Mouse (Mus musculus): ENCODE data around the gene Stap2. TPM values are rescaled to one million over a fixed set of nuclear protein-coding genes. Genes with fewer than 3 reads are reported as not detected.

Stap2 gene
- total RNA-seq, 2 experiments from 2014 or later: 5.1 to 5.4 TPM

DNA sequence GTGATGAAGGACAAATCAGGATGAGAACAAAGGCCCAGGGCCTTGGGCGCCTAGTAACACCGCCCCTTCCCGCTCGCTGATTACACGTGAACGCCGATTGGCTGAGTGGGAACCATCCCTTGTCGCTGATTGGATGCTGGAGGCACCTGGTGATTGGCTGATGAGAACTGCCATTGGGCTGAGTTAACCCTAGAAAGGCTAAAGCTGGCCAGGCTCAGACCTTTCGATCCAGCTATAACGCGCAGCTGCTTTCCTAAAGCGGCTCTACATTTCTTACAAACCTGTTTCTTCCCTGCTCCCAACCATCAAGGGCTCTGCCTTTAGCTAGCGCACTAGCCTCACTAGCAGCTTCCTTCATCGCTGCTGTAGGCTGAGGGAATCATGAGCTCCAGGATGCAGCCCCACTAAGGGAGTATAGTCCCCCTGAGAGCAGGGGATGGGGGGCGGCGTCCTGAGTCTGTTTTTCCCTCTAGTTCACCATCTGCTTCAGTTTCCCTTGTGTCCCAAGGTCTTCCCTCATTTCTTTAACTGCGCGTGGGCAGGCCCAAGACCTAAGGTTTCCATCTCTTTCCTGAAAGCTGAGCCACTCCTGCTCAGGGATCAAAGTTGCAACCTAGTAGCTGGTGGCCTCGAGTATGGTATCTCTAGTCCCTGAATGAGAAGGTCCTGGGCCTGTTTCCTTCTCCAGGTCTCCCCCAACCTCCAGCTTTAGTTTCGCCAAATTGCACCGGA lies 3.1 kb upstream of the Stap2 start:
- DNase-seq (ENCODE audit: low spot score in 2 of 2): peak; percentile 79 to 82

DNA sequence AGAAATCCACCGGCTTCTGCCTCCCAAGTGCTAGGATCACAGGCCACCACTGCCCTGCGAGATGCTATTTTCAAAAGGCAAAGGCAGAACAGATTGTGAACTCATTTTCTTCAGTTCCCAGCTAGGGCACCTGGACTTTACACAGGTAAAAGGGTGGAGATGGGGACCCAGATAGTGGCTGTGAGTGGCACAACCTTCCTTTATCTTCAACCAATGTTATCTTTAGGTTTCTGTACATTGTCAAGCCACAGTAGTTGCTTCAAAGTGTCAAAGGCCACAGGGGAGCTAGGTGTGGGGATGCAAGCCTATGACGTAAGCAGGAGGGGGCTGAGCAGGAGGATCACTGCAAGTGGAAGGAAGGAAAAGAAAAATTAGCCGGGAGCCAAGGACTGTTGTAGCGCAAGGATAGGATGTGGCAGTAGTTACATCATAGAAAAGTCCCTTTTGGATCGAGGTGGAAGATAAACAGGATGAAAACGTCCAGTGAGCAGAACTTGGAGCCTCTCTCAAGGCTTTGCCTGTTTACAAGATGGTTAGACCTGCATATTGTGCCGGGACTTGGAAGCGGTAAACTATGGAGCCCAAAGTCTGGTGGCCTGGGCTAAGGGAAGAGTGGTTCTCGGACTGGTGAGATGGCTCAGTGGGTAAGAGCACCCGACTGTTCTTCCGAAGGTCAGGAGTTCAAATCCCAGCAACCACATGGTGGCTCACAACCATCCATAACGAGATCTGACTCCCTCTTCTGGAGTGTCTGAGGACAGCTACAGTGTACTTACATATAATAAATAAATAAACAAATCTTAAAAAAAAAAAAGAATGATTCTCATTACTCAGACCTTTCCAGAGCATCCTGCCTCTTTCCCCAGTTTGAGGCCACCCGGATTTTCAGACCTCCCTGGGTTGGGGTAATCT lies 2.3 kb upstream of the Stap2 start:
- DNase-seq (ENCODE audit: low spot score in 2 of 2): peak in 1 of 2 experiments; percentile 4

DNA sequence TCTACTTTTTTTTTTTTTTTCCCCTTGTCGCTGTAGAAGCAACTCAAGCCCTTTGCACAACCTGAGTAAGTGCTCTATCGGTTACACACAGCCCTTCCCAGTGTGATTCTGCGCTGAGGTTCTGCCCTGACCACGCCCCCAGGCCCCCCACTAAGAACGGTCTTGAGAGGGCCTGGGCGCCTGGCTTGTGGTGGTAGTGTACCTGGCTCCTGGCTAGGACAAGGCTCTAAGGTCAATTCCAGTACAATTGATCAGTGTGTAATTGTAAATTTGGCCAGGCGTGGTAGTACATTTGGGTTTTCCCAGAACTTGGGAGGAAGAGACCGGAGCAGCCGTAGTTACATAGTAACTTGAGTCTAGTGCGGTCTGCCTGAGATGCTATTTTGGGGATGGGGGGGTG lies 1.6 kb upstream of the Stap2 start:
- DNase-seq (ENCODE audit: low spot score in 2 of 2): no peak

DNA sequence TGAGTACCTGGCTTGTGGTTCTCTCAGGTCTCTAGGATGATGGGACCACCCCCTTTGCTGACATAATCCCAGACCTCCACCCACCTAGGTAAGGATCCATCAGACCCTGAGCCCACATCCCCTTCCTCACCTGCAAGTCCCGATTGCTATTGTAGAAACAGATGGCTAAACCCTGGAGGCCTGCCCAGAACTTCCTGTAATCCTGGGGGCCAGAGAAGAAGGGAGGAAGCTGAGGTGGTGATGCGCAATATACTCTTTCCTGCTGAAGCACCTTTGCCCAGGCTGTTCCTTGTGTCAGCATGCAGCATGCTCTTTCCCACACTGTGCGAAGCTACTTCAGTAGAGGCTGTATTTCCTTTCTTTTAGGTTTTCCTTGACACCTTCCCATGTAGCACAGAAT lies 2.4 kb downstream of the Stap2 start:
- DNase-seq (ENCODE audit: low spot score in 2 of 2): no peak

DNA sequence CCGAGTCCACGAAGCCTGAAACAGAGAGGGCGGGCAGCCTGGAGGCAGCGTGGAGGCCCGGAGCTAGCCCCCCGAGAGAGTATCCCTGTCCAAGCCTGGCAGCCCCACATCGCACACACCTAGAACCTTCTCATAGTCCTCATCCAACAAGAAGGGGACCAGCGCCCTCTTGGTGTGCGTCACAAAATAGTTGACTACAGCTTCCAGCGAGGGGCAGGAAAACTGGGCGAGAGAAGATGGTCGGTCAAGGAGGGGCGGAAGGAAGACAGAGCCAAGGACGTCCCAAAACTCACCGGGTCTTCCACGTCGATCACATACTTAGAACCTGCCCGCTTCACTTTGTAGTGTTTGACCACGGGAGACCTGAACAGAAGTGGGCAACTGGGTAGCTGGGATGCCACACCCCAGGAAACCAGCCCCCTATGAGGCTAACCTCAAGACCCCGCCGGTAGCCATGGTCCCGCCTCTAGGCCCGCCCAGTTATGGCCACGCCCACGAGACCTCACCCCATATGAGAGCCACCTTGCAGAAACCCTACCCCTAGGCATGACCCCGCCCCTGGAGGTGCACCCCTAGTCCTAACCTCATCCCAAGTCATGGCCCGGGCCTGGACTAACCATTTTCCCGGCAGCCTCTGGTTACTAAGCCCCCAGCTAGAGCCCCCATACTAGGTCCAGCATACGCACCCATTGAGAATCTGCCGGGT lies 5.4 kb downstream of the Stap2 start:
- DNase-seq (ENCODE audit: low spot score in 2 of 2): no peak

DNA sequence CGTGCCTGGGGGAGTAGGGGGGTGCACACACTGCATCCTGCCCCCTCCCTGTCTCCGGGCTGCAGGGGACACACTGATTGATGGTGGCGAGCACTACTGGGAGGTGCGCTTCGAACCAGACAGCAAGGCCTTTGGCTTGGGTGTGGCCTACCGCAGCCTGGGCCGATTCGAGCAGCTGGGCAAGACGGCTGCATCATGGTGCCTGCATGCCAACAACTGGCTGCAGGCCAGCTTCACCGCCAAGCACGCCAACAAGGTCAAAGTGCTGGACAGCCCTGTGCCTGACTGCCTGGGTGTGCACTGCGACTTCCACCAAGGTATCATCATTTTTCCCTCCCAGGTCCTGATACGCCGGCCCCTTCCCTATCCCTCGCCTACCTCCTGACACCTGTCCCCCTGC lies 9.4 kb downstream of the Stap2 start:
- DNase-seq (ENCODE audit: low spot score in 2 of 2): peak; percentile 55 to 63

DNA sequence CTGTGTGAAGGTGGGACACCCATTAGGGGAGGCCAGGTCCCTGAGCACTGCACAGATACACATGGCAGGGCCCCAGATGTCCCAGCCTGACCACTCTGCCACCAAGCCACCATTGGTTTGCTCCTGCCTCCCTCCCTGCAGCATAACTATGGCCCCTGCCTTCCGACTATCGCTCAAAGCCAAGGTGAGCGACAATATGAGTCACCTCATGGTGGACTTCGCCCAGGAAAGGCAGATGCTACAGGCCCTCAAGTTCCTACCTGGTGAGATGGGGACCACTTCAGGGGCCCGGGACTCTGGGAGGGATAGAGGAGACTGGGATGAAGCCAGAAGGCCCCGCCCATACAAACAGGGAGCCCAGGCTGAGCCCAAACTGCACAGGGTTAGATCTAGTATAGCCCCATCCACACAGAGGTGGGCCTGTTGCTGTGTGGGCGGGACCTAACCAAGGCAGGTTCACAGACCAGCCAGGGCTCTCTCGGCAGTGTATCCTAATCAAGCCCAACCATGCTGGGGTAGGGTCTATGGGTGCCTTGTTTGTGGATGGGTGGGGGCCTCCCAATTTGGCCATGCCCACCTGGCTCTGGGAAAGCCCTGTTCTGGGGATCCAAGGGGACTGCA lies 15.0 kb downstream of the Stap2 start:
- DNase-seq (ENCODE audit: low spot score in 2 of 2): no peak

DNA sequence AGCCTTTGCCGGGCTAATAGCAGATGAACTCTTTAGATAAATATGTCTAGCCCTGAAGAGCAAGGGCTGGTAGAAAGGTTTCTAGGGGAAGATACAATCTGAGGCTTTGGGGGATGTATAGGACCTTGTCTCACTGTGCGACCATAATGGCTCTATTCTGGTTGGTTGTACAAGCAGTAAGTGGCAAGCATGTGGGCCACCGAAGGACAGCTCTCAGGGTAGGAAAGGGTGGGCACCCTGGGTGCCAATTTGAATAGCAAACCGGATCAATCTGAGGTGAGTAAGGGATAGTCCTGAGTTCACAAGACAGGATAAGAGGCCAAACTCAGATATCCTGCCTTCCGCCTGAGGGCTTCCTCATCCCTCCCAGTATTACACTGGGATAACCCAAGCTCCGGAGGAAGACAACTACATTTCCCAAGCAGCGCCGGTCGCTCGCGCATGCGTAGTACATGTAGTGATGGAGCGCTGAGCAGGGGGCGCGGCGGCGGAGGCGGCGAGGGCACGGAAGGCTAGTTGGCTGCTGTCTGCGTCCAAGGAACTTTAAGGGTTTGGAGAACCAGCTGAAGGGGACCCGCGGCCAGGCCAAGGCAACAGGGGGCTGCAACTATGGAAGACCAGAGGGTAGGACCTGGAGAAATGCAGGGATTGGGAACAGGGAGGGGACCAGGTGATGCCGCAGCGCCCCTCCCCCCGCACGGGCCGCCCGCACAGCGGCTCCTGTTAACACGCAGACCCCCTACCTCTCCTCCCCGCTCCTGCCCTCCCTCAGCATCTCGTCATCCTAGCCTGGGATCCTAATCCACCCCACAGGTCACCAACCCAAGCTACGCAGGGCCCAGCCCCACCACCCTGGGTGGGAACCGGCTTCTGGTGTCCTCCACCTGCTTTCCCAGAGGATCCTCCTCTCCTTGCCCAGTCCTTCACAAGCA lies 19.1 kb downstream of the Stap2 start, which contains the start of gene Fsd1:
Gene Fsd1 (plus strand): TSS at position 480 of the 932 bp plus-strand sequence.
- DNase-seq (ENCODE audit: low spot score in 2 of 2): no peak

DNA sequence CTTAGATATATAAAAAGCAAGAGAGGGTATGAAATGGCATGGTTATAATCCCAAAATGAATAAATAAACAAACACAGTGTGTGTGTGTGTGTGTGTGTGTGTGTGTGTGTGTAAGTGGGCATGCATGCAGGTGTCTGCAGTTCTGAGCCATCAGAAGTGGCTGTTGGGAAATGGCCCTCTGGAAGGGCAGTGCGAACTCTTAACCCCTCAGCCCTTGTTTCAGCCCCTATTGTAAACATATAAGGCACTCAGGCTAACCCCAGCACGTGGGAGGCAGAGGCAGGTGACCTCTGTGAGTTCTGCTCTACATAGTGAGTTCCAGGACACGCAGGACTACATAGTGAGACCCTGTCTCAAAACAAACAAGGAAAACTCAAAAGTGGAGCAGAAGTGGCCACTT lies 28.1 kb downstream of the Stap2 start:
- DNase-seq (ENCODE audit: low spot score in 2 of 2): no peak

DNA sequence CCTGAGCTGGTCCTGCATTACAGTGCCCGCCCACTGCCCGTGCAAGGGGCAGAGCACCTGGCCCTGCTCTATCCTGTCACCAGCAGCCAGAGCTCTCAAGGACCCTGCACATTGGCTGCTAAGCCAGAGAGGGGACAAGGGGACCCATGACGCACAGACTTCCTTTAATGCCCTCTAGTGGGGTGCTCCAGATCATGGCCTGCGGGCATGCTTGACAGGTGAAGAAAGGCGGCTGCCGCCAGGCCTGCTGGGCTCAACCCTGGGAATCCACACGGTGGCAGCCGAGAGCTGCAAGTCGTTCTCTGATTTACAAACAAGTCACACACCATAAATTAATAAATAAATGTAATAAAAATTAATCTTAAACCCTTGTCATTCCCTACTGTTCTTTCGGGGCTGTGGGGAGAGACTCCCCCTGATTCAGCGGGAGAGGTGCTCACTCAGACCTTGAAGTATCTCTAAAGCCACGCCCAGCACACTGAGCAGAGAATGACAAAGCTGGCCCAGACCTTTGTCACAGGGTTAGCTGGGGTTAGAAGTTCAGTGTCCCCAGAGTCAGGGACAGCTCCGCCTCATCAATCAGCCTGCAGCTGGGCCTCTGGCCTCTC lies 29.0 kb downstream of the Stap2 start:
- DNase-seq (ENCODE audit: low spot score in 2 of 2): peak; percentile 76 to 81

DNA sequence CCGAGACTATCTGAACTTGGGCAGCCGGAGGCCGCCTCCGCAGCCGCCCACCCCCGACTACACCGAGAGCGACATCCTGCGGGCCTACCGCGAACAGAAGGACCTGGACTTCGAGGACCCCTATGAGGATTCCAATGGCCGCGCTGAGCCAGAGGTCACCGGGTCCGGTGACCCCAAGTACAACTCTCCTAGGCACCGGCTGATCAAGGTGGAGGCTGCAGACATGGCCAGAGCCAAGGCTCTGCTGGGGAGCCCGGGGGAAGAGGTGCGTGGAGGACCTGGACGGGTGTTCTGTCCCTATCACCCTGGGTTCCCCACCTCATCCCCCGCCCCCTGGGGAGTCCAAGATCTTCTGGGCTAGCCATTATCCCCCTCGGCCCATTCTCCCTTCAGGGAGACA lies 33.9 kb downstream of the Stap2 start:
- DNase-seq (ENCODE audit: low spot score in 2 of 2): no peak

DNA sequence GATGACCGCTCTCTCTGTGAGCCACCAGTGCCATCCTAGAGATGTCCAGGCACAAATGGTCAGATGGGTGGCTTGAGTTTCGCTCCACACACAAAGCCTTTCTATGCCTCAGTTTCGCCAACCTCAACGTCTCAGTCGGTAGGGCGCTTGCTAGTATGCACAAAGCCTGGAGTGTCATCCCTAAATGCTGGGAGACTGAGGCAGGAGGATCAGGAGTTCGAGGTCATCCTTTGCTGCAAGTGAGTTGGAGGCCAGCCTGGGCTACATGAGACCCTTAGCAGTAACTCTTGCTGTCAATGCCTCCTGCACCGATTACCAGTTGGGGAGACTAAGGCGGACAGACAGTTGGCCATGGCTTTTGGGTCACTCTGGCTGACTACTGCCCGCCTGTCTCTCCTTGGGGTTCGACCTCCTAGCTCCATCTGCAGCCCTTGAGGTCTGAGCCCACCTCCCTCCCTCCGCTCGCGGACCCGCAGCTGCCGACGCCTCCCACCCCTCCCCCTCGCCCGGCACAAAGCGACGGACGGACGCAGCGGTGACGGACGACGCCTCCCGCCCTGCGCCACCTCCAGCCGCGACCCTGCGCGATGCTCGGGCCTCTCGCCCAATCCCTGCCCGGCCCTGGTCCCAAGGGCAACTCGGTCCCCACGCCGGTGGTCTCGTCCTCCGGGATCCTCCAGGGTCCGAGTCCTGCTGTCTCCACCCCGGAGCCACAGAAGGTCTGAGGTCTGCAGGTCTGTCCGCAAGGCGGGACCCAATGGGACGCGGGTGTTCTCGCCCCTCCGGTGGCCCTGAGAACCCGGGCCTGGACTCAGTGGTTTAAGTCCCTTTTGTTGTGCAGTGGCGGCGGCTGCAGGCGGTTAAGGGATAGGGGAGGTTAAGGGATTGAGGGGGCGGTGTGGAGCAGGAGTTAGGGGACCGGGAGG lies 35.2 kb downstream of the Stap2 start, which contains the start of gene Shd:
Gene Shd (plus strand): TSS at position 502 of the 926 bp plus-strand sequence.
- DNase-seq (ENCODE audit: low spot score in 2 of 2): no peak

DNA sequence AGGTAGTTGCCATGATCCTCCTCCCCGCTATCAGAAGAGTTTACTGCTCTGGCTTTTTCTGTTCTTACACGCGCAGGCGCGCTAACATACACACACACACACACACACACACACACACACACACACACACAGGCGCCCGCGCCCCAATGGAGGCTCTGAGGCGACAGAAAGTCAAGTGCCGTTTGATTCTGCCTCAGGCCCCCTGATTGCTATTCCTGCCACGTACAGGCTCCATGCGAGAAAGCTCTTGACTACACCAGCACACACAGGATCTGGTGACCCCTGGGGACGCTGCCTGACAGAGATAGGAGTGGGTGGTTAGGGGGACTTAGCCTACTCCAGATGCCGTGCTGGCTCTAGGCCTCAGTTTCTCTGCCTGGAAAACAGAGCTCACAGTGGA lies 35.8 kb downstream of the Stap2 start:
- no peak for DNase-seq (ENCODE audit: low spot score in 2 of 2)

DNA sequence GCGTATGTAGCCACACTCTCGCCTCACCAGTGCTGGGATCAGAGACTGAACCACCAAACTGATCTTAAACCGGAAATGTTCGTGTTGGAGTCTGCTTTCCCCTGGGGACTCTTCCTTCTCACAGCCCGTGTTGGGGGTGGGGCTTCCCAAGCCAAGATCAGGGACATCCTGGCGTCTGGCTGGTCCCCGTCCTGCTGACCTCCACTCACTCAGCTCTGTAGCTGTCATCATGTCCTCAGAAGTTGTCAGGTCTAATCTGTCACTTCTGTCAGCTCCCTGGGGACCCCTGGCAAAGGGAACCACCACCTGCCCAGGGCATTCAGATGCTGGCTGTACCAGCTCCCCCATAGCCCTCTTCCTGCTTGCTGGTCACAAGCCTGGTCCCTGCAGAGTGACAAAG lies 37.2 kb downstream of the Stap2 start:
- no peak for DNase-seq (ENCODE audit: low spot score in 2 of 2)

DNA sequence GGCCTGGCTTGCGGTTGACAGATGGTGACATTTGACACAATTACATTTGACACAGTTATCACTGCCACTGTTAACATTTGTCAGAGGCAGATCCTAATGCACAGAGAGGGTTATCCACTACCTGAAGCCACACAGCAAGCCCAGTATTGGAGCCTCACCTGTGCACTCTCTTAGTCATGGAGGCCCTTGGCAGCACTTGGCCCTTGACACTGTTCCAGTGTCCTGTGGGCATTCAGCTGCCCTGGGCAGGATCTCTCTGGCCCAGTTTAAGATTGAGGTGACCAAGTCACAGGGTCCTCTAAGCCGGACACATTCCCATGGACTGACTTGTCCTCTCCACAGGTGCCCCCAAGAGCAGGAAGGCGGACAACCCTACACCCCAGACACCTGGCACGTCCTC lies 38.2 kb downstream of the Stap2 start:
- DNase-seq (ENCODE audit: low spot score in 2 of 2): no peak

DNA sequence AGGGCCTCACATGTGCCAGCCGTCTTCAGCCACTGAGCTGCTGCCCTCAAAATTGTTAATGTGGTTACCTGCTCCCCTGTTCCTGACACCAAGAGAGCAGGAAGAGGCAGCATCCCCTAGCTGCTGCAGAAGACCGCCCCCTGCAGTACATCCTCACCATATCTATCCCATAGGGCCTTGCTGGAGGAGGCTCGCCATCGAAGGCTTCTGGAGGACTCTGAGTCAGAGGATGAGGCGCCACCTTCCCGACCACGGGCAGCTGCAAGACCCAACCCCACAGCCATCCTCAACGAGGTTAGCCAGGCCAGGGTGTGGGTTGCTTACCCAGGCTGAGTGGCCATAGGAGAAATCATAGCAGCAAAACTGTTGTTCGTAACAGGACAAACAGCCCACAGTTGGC lies 40.4 kb downstream of the Stap2 start:
- peak in 1 of 2 experiments; percentile 18 for DNase-seq (ENCODE audit: low spot score in 2 of 2)

DNA sequence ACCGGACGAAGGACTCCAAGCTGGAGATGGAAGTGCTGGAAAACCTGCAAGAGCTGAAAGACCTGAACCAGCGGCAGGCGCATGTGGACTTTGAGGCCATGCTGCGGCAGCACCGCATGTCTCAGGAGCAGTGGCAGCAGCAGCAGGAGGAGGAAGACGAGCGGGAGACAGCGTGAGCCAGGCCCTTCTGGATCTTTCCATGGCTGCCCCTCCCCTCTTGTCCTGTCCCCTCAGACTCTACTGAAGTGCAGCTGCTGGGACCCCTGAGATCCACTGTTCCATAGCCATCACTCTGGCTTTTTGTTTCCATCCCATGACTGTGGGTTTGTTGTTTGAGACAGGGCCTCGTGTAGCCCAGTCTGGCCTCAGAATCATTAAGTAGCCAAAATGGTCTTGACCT lies 40.9 kb downstream of the Stap2 start:
- peak in 1 of 2 experiments; percentile 10 for DNase-seq (ENCODE audit: low spot score in 2 of 2)

DNA sequence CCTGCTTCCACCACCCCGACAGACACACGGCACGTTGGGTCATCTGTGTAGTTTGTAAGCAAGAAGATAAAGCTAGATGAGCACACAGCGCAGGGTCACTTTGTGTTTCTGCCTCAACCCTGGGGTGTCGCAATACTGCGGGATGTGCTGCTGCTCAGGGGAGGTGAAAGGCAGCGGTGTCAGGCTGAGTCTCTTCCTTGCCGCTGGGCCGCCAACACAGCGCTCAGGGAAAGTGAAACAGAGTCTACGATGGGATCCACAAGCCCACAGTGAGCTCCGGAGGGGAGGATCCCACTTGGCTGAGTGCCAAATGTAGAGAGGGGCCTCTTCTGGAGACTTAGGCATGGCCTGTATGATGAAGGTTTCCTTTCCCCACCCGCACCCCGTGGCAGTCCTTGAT lies 42.2 kb downstream of the Stap2 start:
- peak in 1 of 2 experiments; percentile 20 for DNase-seq (ENCODE audit: low spot score in 2 of 2)

Measured in adrenal gland, adult 18-20 months (tissue).